Mouse (Mus musculus) layer of hippocampus, postnatal 36 days (tissue): Measurements from ENCODE around the gene Htra2. TPM values are rescaled to one million over a fixed set of nuclear protein-coding genes. Genes with fewer than 3 reads are reported as not detected.

Source experiments
- DNase-seq, 2 experiments: peaks; one replicate each; pipeline ENCODE4 v3.0.0; 2022
- microRNA-seq, 2 experiments: library from miRNA; unstranded; fragments of <30 nt; microRNA quantifications; one replicate each; pipeline ENCODE4 v1.2.0; 2021
- total RNA-seq, 2 experiments: library from RNA; stranded (reverse); gene quantifications; 2 replicates each; pipeline ENCODE4 v1.2.3; 2021

Gene Htra2
- total RNA-seq, 2 experiments from 2014 or later = 47.1 to 49.0 TPM

GRCm38 (mm10) chr6:83004309-83004708 is 50.8 kb downstream of the Htra2 start:
- no peak for DNase-seq

- no peak for DNase-seq
These were observed 51.2 kb downstream of the Htra2 start for GRCm38 (mm10) chr6:83003850-83004249.

GRCm38 (mm10) chr6:83003082-83003481 is 52.0 kb downstream of the Htra2 start:
- DNase-seq = no peak

Small RNAs within 50 kb of the gene (microRNA-seq; reads per million reads assigned to microRNA genes)
- gene Mir3470a (0 reads per million in 2 experiments), gene Mir7040 (0 to 0.21 reads per million in 2 experiments)

Other genes starting within 250 kb of the Htra2 start
- gene Sema4f, start 115.5 kb downstream of the Htra2 start, total RNA-seq = 10 to 100 TPM; 41.0 to 41.2 TPM
- not detected for gene M1ap, start 108.4 kb downstream of the Htra2 start, total RNA-seq
- 1 to 10 TPM; 2.5 to 2.6 TPM for gene Dok1, start 21.8 kb downstream of the Htra2 start, total RNA-seq
- 1 to 10 TPM; 4.1 to 5.4 TPM for gene Loxl3, start 21.1 kb downstream of the Htra2 start, total RNA-seq
- gene Aup1, start 752 bp downstream of the Htra2 start, total RNA-seq = 100 to 1,000 TPM; 121 to 142 TPM
- gene Dqx1, start 2.6 kb upstream of the Htra2 start, total RNA-seq = under 1 TPM; 0.40 to 0.94 TPM
- gene Tlx2, start 15.0 kb upstream of the Htra2 start, total RNA-seq = not detected
- 10 to 100 TPM; 33.9 to 34.9 TPM for gene Pcgf1, start 22.6 kb upstream of the Htra2 start, total RNA-seq
- gene Lbx2, start 31.1 kb upstream of the Htra2 start, total RNA-seq = under 1 TPM in 1 of 2 experiments, not detected in 1; 0.48 TPM
- 1 to 10 TPM; 8.0 to 8.2 TPM for gene Ccdc142, start 46.3 kb upstream of the Htra2 start, total RNA-seq
- 1 to 10 TPM; 5.8 to 7.0 TPM for gene Gm42688, start 46.3 kb upstream of the Htra2 start, total RNA-seq
- 10 to 100 TPM; 64.4 to 69.9 TPM for gene Mrpl53, start 53.8 kb upstream of the Htra2 start, total RNA-seq
- 10 to 100 TPM; 28.0 to 28.9 TPM for gene Mogs, start 60.2 kb upstream of the Htra2 start, total RNA-seq
- 10 to 100 TPM; 58.2 to 61.4 TPM for gene Wbp1, start 66.3 kb upstream of the Htra2 start, total RNA-seq
- 10 to 100 TPM; 21.2 to 23.5 TPM for gene Ino80b, start 70.2 kb upstream of the Htra2 start, total RNA-seq
- 10 to 100 TPM; 75.9 to 90.3 TPM for gene Rtkn, start 80.2 kb upstream of the Htra2 start, total RNA-seq
- gene Wdr54, start 101.1 kb upstream of the Htra2 start, total RNA-seq = 10 to 100 TPM; 24.2 to 25.3 TPM
- gene 1700003E16Rik, start 101.1 kb upstream of the Htra2 start, total RNA-seq = 10 to 100 TPM; 23.4 to 24.0 TPM
- 100 to 1,000 TPM; 384 to 404 TPM for gene Dctn1, start 110.6 kb upstream of the Htra2 start, total RNA-seq
- gene Slc4a5, start 164.6 kb upstream of the Htra2 start, total RNA-seq = 1 to 10 TPM in 1 of 2 experiments, under 1 TPM in 1; 0.57 to 2.8 TPM